Mouse (Mus musculus) hindbrain, embryonic 10.5 days (tissue): Measurements from ENCODE around the gene Srcin1. TPM values are rescaled to one million over a fixed set of nuclear protein-coding genes. Genes with fewer than 3 reads are reported as not detected.
A peak's percentile ranks its signal among the peaks of the same experiment; 100 is the strongest.

Experiments
- DNase-seq: peaks from one replicate; pipeline ENCODE4 v3.0.0-alpha.2; 2017; ENCODE audit warnings: low spot score
- H3K27ac ChIP-seq: fragments of 300-500 bp; sonication (generic); 2 replicates; pipeline ENCODE4 v1.5.1; 2016; ENCODE audit warnings: mild to moderate bottlenecking, moderate library complexity
- H3K27me3 ChIP-seq: fragments of 300-500 bp; sonication (generic); 2 replicates; pipeline ENCODE4 v1.6.1; 2016; ENCODE audit warnings: mild to moderate bottlenecking; ENCODE audit not compliant: poor library complexity, insufficient read depth, severe bottlenecking
- H3K36me3 ChIP-seq: fragments of 300-500 bp; sonication (generic); 2 replicates; pipeline ENCODE4 v1.6.1; 2016; ENCODE audit warnings: mild to moderate bottlenecking, moderate library complexity
- H3K4me1 ChIP-seq: fragments of 300-500 bp; sonication (generic); replicated peaks from 2 replicates; pipeline ENCODE4 v1.6.1; 2016; ENCODE audit warnings: mild to moderate bottlenecking
- H3K4me3 ChIP-seq: fragments of 300-500 bp; sonication (generic); 2 replicates; pipeline ENCODE4 v1.5.1; 2016; ENCODE audit warnings: mild to moderate bottlenecking, moderate library complexity
- H3K9me3 ChIP-seq: fragments of 300-500 bp; sonication (generic); 2 replicates; pipeline ENCODE4 v1.6.1; 2016; ENCODE audit warnings: mild to moderate bottlenecking, moderate library complexity
- WGBS: fragments of 180-500 bp; shearing (Covaris S2); methylation state at CpG from one replicate; pipeline ENCODE4 v1.1.7; 2016; 5-methylcytosine and 5-hydroxymethylcytosine counted together
- polyA plus RNA-seq: library from polyadenylated mRNA; unstranded; fragments of >200 nt; fragmentation: Nextera tagmentation; extraction: Ambion mirVana; gene quantifications from 2 replicates; pipeline ENCODE4 v1.2.1, GENCODE M21; 2016

Srcin1 gene
- polyA plus RNA-seq, 1 experiment from 2014 or later: 1.8 TPM

- 0 out of 2 replicates have a peak, but pooled peaks cover 5% of the 10 kb centered on the region for H3K36me3 ChIP-seq
- peak overlapping the region; percentile 36; the same call in 1 of the 2 replicates for H3K27ac ChIP-seq
- peaks cover 92% of the 10 kb centered on the region for H3K27me3 ChIP-seq
- WGBS: 2% methylated on average over 95 of the region's 95 CpGs
- peaks cover 70% of the 10 kb centered on the region for H3K4me1 ChIP-seq
- DNase-seq: no peak
- no peaks in the 10 kb centered on the region for H3K9me3 ChIP-seq
- H3K4me3 ChIP-seq: peak overlapping the region; percentile 41
These were observed 41.3 kb downstream of the Srcin1 start for GRCm38 (mm10) chr11:97534442-97535307.

GRCm38 (mm10) chr11:97533653-97534052 is 42.3 kb downstream of the Srcin1 start:
- WGBS: 19% methylated on average over 7 of the region's 7 CpGs
- peaks cover 82% of the 10 kb centered on the region for H3K27me3 ChIP-seq
- H3K4me3 ChIP-seq: no peak overlapping the region
- no peak for DNase-seq
- H3K4me1 ChIP-seq: peaks cover 65% of the 10 kb centered on the region
- H3K27ac ChIP-seq: no peak overlapping the region
- H3K9me3 ChIP-seq: no peaks in the 10 kb centered on the region
- H3K36me3 ChIP-seq: 0 out of 2 replicates have a peak, but pooled peaks cover 5% of the 10 kb centered on the region

DNA sequence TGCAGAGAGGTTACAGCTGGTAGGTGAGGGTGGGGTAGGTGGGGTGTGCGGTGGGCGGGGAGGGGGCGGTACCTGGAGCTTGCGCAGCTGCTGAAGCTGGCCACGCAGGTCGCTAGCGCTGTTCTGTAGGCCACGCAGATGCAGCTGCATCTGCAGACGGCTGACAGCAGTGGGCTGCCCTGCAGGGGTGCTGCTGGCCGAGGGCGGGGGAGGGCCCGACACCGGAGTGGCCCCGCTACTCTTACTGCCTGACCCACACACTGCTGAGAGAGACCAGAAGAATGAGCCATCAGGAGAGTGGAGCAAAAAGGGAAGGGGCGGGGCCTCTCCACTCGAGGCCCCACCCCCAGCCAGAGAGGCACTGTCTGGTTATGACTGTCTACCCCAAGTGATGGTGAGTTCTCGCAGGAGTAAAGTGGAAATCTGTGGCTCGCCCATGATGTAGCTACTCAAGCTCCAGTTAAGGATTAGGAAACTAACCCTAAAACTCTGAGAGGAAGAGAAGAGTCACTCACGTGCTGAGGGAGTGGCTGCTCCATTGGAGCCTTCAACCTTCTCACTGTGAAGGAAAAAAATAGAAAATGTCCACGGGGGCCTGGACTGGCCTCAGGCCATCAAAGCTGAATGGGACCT is 42.9 kb downstream of the Srcin1 start:
- Histone ChIP-seq H3K4me1 (peaks cover 65% of the 10 kb centered on the region), H3K36me3 (0 out of 2 replicates have a peak, but pooled peaks cover 5% of the 10 kb centered on the region), H3K4me3 (peak overlapping the region; percentile 38), H3K27me3 (peaks cover 76% of the 10 kb centered on the region), H3K9me3 (no peaks in the 10 kb centered on the region), H3K27ac (no peak overlapping the region)
- 4% methylated on average over 20 of the region's 20 CpGs for WGBS
- no peak for DNase-seq

DNA sequence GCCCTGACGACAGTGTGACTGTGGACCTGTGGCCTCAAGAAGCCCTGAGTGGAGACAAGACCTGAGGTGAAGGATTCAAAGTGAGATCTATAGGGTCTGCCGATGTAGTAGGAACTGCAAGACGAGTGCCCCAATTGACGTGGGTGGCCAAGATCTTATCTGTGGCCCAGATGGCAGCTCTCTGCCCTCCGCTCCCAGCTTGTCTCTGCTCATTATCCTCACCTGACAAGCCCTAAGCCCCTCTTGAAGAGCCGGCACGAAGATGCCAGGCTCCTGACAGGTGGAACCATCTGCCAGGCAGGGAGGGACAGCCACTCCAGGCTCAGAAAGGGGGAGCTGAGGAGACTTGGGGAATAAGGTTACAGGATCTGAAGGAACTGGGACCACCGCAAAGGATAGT is 43.6 kb downstream of the Srcin1 start:
- Histone ChIP-seq H3K27me3 (peaks cover 69% of the 10 kb centered on the region), H3K27ac (no peak overlapping the region), H3K4me3 (peak overlapping the region; percentile 58), H3K9me3 (no peaks in the 10 kb centered on the region), H3K36me3 (0 out of 2 replicates have a peak, but pooled peaks cover 5% of the 10 kb centered on the region), H3K4me1 (peaks cover 60% of the 10 kb centered on the region)
- WGBS: 19% methylated on average over 8 of the region's 8 CpGs
- DNase-seq: no peak

DNA sequence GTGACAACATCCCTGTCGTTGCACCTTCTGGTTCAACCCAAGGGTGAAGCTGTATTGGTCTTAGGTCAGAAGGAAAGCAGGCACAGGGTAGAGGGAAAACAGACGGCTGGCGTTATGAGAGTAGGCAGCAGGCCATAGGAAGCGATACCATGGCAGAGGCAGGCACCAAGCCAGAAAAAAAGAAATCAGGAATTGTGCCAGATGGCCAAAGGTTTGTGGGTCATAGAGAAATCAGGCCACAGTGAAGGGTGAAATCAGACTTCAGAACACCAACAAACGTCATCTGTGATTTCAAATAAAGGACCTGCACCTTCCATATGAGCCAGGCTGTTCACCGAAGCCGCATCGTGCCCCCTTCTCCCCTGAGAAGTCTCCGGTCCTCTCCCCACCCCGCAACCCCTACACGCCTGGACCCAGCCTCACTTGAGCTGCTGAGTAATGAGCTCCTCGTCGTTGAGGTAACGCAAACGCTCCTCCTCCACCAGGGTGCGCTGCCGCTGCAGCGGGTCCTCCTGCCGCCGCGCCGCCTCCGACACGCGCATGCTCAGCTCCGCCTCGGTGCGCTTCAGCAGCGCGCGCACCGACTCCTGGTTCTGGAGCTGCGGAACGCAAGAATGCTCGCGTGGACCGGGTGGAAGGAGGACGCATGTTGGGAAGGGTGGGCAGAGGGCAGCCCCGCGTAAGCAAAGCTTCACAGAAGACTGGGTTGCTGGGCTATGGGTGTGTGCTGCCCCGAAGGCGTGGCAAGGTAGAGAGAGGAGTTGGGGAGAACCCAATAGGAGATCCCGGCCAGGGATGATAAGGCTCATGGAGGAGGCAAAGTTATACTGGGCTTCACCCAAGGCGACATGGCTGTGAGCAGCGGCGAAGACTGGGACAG is 44.4 kb downstream of the Srcin1 start:
- H3K4me1 ChIP-seq: peaks cover 52% of the 10 kb centered on the region
- peak overlapping the region; percentile 59; the same call in 1 of the 2 replicates for H3K27ac ChIP-seq
- H3K4me3 ChIP-seq: peak overlapping the region; percentile 58
- peak; percentile 88 for DNase-seq
- H3K27me3 ChIP-seq: peaks cover 62% of the 10 kb centered on the region
- no peaks in the 10 kb centered on the region for H3K9me3 ChIP-seq
- 0 out of 2 replicates have a peak, but pooled peaks cover 6% of the 10 kb centered on the region for H3K36me3 ChIP-seq
- 7% methylated on average over 46 of the region's 46 CpGs for WGBS

- DNase-seq: no peak
- 57% methylated on average over 5 of the region's 5 CpGs for WGBS
- H3K4me1 ChIP-seq: peaks cover 52% of the 10 kb centered on the region
- H3K4me3 ChIP-seq: no peak overlapping the region
- H3K27ac ChIP-seq: no peak overlapping the region
- peaks cover 13% of the 10 kb centered on the region; the same call in 1 of the 2 replicates for H3K36me3 ChIP-seq
- H3K9me3 ChIP-seq: no peaks in the 10 kb centered on the region
- peaks cover 55% of the 10 kb centered on the region for H3K27me3 ChIP-seq
These were observed 45.0 kb downstream of the Srcin1 start for GRCm38 (mm10) chr11:97530961-97531360.

DNA sequence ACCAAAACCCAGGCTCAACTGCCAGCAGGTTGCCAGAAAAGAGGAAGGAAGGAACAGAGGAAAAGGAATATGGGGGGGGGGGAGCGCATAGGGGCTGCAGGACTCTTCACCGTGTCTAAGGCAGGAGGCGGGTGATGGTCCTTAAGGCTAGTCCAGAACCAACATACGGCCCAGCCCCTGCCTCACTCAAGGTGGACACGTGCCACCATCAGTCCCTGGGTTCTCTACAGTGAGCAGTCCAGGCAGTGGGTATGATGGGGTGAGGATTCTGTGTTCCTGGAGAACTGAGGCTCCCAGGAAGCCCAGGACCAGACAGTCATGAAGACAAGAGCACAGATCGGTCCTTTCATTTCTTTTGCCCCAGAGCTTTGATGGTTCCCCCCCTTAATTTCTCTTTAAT is 45.9 kb downstream of the Srcin1 start:
- peaks cover 20% of the 10 kb centered on the region for H3K36me3 ChIP-seq
- no peak for DNase-seq
- no peak overlapping the region for H3K27ac ChIP-seq
- no peaks in the 10 kb centered on the region for H3K9me3 ChIP-seq
- peaks cover 53% of the 10 kb centered on the region for H3K4me1 ChIP-seq
- WGBS: 87% methylated on average over 6 of the region's 6 CpGs
- H3K27me3 ChIP-seq: peaks cover 46% of the 10 kb centered on the region
- H3K4me3 ChIP-seq: no peak overlapping the region

DNA sequence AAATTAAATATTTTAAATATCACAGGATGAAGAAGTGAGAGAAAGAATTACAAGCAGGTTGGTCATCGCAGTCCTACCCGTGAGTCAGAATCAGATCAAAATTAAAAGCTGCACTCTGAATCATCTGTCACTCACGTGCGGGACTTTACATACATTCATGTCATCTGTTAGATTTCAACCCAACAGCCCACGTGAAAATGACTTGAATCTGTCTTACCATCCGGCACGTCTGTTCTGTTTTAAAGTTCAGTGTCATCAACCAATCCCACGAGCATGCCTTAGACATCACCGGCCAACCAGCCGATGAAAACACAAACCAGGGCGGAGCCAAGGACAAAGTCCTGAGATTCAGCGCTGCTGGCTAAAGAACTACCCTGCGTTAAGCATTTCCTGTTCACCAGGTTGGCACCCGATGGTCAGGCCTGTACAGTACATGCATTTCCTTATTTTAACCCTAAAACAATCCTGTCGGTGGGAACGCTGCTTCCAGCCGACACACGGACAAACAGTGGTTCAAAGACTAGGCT is 47.6 kb downstream of the Srcin1 start:
- no peaks in the 10 kb centered on the region for H3K9me3 ChIP-seq
- peaks cover 54% of the 10 kb centered on the region for H3K4me1 ChIP-seq
- no peak for DNase-seq
- peaks cover 29% of the 10 kb centered on the region for H3K27me3 ChIP-seq
- peaks cover 18% of the 10 kb centered on the region for H3K36me3 ChIP-seq
- no peak overlapping the region for H3K4me3 ChIP-seq
- 77% methylated on average over 18 of the region's 18 CpGs for whole genome bisulfite sequencing
- no peak overlapping the region for H3K27ac ChIP-seq

DNA sequence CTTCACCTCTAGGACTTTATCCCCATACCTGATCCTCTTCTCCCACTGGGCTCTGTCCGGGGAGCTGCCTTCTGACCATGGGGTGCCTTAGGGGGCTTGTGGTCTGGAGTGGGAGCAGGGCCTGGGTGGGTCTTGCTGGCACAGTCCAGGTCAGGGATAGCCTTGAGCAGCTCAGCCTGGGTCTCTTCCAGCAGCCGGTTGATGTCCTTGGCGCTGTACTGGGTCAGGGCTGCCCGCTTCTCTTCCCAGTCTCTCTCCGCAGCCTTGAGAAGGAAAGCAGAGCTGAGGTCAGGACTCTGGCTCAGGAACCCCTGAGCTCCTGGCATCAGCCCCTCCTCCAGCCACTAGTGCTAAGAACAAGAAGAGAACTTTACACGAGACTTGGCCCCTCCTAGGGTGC is 50.7 kb downstream of the Srcin1 start:
- Histone ChIP-seq H3K27ac (0 out of 2 replicates have a peak overlapping the region, but pooled peaks have one; percentile 24), H3K27me3 (peaks cover 9% of the 10 kb centered on the region; the same call in 1 of the 2 replicates), H3K9me3 (no peaks in the 10 kb centered on the region), H3K36me3 (peaks cover 32% of the 10 kb centered on the region), H3K4me3 (no peak overlapping the region), H3K4me1 (peaks cover 50% of the 10 kb centered on the region)
- WGBS: 92% methylated on average over 6 of the region's 6 CpGs
- no peak for DNase-seq

GRCm38 (mm10) chr11:97524306-97524705 is 51.7 kb downstream of the Srcin1 start:
- H3K27ac ChIP-seq: peak overlapping the region; percentile 82
- H3K9me3 ChIP-seq: no peaks in the 10 kb centered on the region
- H3K36me3 ChIP-seq: peaks cover 38% of the 10 kb centered on the region
- H3K27me3 ChIP-seq: peaks cover 13% of the 10 kb centered on the region; the same call in 1 of the 2 replicates
- H3K4me1 ChIP-seq: peaks cover 50% of the 10 kb centered on the region
- DNase-seq: no peak
- WGBS: 62% methylated on average over 9 of the region's 9 CpGs
- peak overlapping the region; percentile 12; the same call in 1 of the 2 replicates for H3K4me3 ChIP-seq

GRCm38 (mm10) chr11:97523827-97524261 is 52.1 kb downstream of the Srcin1 start:
- H3K4me1 ChIP-seq: peaks cover 50% of the 10 kb centered on the region
- H3K27ac ChIP-seq: peak overlapping the region; percentile 82
- WGBS: 14% methylated on average over 1 of the region's 1 CpGs
- peak; percentile 66 for DNase-seq
- peak overlapping the region; percentile 12 for H3K4me3 ChIP-seq
- peaks cover 13% of the 10 kb centered on the region; the same call in 1 of the 2 replicates for H3K27me3 ChIP-seq
- peaks cover 42% of the 10 kb centered on the region for H3K36me3 ChIP-seq
- no peaks in the 10 kb centered on the region for H3K9me3 ChIP-seq

GRCm38 (mm10) chr11:97523107-97523506 is 52.9 kb downstream of the Srcin1 start:
- peaks cover 13% of the 10 kb centered on the region; the same call in 1 of the 2 replicates for H3K27me3 ChIP-seq
- no peak overlapping the region for H3K4me3 ChIP-seq
- H3K27ac ChIP-seq: peak overlapping the region; percentile 82
- 83% methylated on average over 14 of the region's 14 CpGs for WGBS
- H3K9me3 ChIP-seq: no peaks in the 10 kb centered on the region
- DNase-seq: no peak
- peaks cover 50% of the 10 kb centered on the region for H3K4me1 ChIP-seq
- peaks cover 50% of the 10 kb centered on the region for H3K36me3 ChIP-seq
